Mouse (Mus musculus) megakaryocyte, adult 5-6 weeks (primary cell): ENCODE data around the gene Luc7l3. TPM values are rescaled to one million over a fixed set of nuclear protein-coding genes. Genes with fewer than 3 reads are reported as not detected.
A peak's percentile ranks its signal among the peaks of the same experiment; 100 is the strongest.

Experiments
- ATAC-seq: 2 replicates; pipeline ENCODE4 v1.8.0; 2016; ENCODE audit warnings: mild to moderate bottlenecking, inconsistent platforms; ENCODE audit not compliant: poor library complexity, severe bottlenecking
- total RNA-seq, 2 experiments: library from RNA; stranded (forward) in 1 of 2; stranded (reverse) in 1 of 2; fragments of 153-499, 151-499 nt in 1 of 2; fragments of 221-1000, 200-1000 nt in 1 of 2; gene quantifications; 2 replicates each; pipeline versions ENCODE4 v1.2.3 to v1.2.4; 2015 to 2017

Gene Luc7l3
- total RNA-seq, 2 experiments from 2014 or later, result 115 to 293 TPM

GRCm38 (mm10) chr11:94339732-94340585 lies 18.2 kb upstream of the Luc7l3 start:
- ATAC-seq, result peak; percentile 89

GRCm38 (mm10) chr11:94338347-94338746 lies 16.6 kb upstream of the Luc7l3 start:
- no peak for ATAC-seq

- ATAC-seq, result no peak
Observed at GRCm38 (mm10) chr11:94336551-94336950, 14.8 kb upstream of the Luc7l3 start.

GRCm38 (mm10) chr11:94334386-94334968 lies 12.7 kb upstream of the Luc7l3 start:
- ATAC-seq, result no peak

- no peak for ATAC-seq
Observed at GRCm38 (mm10) chr11:94332726-94333125, 10.9 kb upstream of the Luc7l3 start.

- ATAC-seq, result no peak
Observed at GRCm38 (mm10) chr11:94330211-94330610, 8.4 kb upstream of the Luc7l3 start.

- ATAC-seq, result peak; percentile 49; the same call in 1 of the 2 replicates
Observed at GRCm38 (mm10) chr11:94329270-94329891, 7.6 kb upstream of the Luc7l3 start.

GRCm38 (mm10) chr11:94328644-94329025 lies 6.8 kb upstream of the Luc7l3 start:
- no peak for ATAC-seq

GRCm38 (mm10) chr11:94327693-94328643 lies 6.2 kb upstream of the Luc7l3 start, which contains the start of gene Ankrd40:
Gene Ankrd40, plus strand, starts transcription at chr11:94328001.
- peak; percentile 92 for ATAC-seq

GRCm38 (mm10) chr11:94326961-94327411 lies 5.2 kb upstream of the Luc7l3 start:
- ATAC-seq, result no peak

- no peak for ATAC-seq
Observed at GRCm38 (mm10) chr11:94324618-94325017, 2.8 kb upstream of the Luc7l3 start.

- no peak for ATAC-seq
Observed at GRCm38 (mm10) chr11:94323271-94323925, 1.6 kb upstream of the Luc7l3 start.

GRCm38 (mm10) chr11:94322636-94323035 lies 848 bp upstream of the Luc7l3 start:
- ATAC-seq, result no peak

GRCm38 (mm10) chr11:94320969-94321930 lies 538 bp downstream of the Luc7l3 start:
- peak; percentile 68 for ATAC-seq

- no peak for ATAC-seq
Observed at GRCm38 (mm10) chr11:94318056-94318455, 3.7 kb downstream of the Luc7l3 start.

- ATAC-seq, result no peak
Observed at GRCm38 (mm10) chr11:94317515-94317914, 4.3 kb downstream of the Luc7l3 start.

GRCm38 (mm10) chr11:94317014-94317413 lies 4.8 kb downstream of the Luc7l3 start:
- ATAC-seq, result no peak

- no peak for ATAC-seq
Observed at GRCm38 (mm10) chr11:94316528-94316927, 5.3 kb downstream of the Luc7l3 start.

- ATAC-seq, result no peak
Observed at GRCm38 (mm10) chr11:94315308-94315707, 6.5 kb downstream of the Luc7l3 start.
